Mouse (Mus musculus): ENCODE data around the gene Myom3. TPM values are rescaled to one million over a fixed set of nuclear protein-coding genes. Genes with fewer than 3 reads are reported as not detected.
A peak's percentile ranks its signal among the peaks of the same experiment; 100 is the strongest.

The Myom3 gene
- total RNA-seq, 2 experiments from 2014 or later = 0.77 to 0.84 TPM

- DNase-seq = no peak
These were observed 690 bp upstream of the Myom3 start for GRCm38 (mm10) chr4:135758825-135759224.

GRCm38 (mm10) chr4:135761048-135761447 lies 1.5 kb downstream of the Myom3 start:
- intact Hi-C loops (cut with DNase I) = no loop called here

More at GRCm38 (mm10) chr4:135758825-135759224, 690 bp upstream of the Myom3 start:
- intact Hi-C loops (cut with DNase I) = loop anchor here (5.0 kb wide), 1 partner anchor 47 kb away; no protein-coding TSS in a partner anchor

GRCm38 (mm10) chr4:135761569-135761968 lies 2.1 kb downstream of the Myom3 start:
- intact Hi-C loops (cut with DNase I) = no loop called here
- no peak for DNase-seq

More at GRCm38 (mm10) chr4:135761048-135761447, 1.5 kb downstream of the Myom3 start:
- DNase-seq = no peak

- DNase-seq = peak; percentile 68 to 69
- intact Hi-C loops (cut with DNase I) = no loop called here
These were observed 2.9 kb downstream of the Myom3 start for GRCm38 (mm10) chr4:135762251-135762906.

GRCm38 (mm10) chr4:135764700-135765099 lies 5.2 kb downstream of the Myom3 start:
- intact Hi-C loops (cut with DNase I) = loop anchor here (5.0 kb wide), 1 partner anchor 77 kb away; the partner anchor contains the start of gene Ifnlr1
- no peak for DNase-seq

- intact Hi-C loops (cut with DNase I) = loop anchor here (5.0 kb wide), 1 partner anchor 78 kb away; the partner anchor contains the start of gene Ifnlr1
- no peak for DNase-seq
These were observed 6.2 kb downstream of the Myom3 start for GRCm38 (mm10) chr4:135765707-135766106.

- intact Hi-C loops (cut with DNase I) = loop anchor here (5.0 kb wide), 1 partner anchor 80 kb away; the partner anchor contains the start of gene Ifnlr1
- DNase-seq = peak; percentile 40 to 44
These were observed 7.5 kb downstream of the Myom3 start for GRCm38 (mm10) chr4:135766976-135767375.

- intact Hi-C loops (cut with DNase I) = loop anchor here (2.0 to 5.0 kb wide), 2 partner anchors 60 to 82 kb away; partner anchors contain the start of gene Ifnlr1
- peak; percentile 59 to 61 for DNase-seq
These were observed 9.3 kb downstream of the Myom3 start for GRCm38 (mm10) chr4:135768572-135769526.

GRCm38 (mm10) chr4:135770611-135771305 lies 11.2 kb downstream of the Myom3 start:
- intact Hi-C loops (cut with DNase I) = no loop called here
- DNase-seq = no peak

GRCm38 (mm10) chr4:135771592-135771991 lies 12.1 kb downstream of the Myom3 start:
- intact Hi-C loops (cut with DNase I) = no loop called here
- no peak for DNase-seq

GRCm38 (mm10) chr4:135772671-135773070 lies 13.2 kb downstream of the Myom3 start:
- intact Hi-C loops (cut with DNase I) = no loop called here
- DNase-seq = peak; percentile 77 to 84

- no peak for DNase-seq
- intact Hi-C loops (cut with DNase I) = no loop called here
These were observed 15.0 kb downstream of the Myom3 start for GRCm38 (mm10) chr4:135774496-135774895.

- intact Hi-C loops (cut with DNase I) = no loop called here
- no peak for DNase-seq
These were observed 17.3 kb downstream of the Myom3 start for GRCm38 (mm10) chr4:135776850-135777249.

- intact Hi-C loops (cut with DNase I) = no loop called here
- DNase-seq = no peak
These were observed 20.1 kb downstream of the Myom3 start for GRCm38 (mm10) chr4:135779661-135780060.

GRCm38 (mm10) chr4:135780255-135780654 lies 20.7 kb downstream of the Myom3 start:
- DNase-seq = peak; percentile 52 to 53
- intact Hi-C loops (cut with DNase I) = no loop called here

- intact Hi-C loops (cut with DNase I) = no loop called here
- DNase-seq = no peak
These were observed 21.8 kb downstream of the Myom3 start for GRCm38 (mm10) chr4:135781304-135781703.

- intact Hi-C loops (cut with DNase I) = no loop called here
- no peak for DNase-seq
These were observed 27.1 kb downstream of the Myom3 start for GRCm38 (mm10) chr4:135786581-135786980.

GRCm38 (mm10) chr4:135787271-135787670 lies 27.8 kb downstream of the Myom3 start:
- DNase-seq = no peak
- intact Hi-C loops (cut with DNase I) = no loop called here

GRCm38 (mm10) chr4:135789135-135789534 lies 29.6 kb downstream of the Myom3 start:
- DNase-seq = no peak
- intact Hi-C loops (cut with DNase I) = no loop called here

- no peak for DNase-seq
- intact Hi-C loops (cut with DNase I) = no loop called here
These were observed 33.3 kb downstream of the Myom3 start for GRCm38 (mm10) chr4:135792821-135793220.

- intact Hi-C loops (cut with DNase I) = no loop called here
- DNase-seq = peak; percentile 72 to 76
These were observed 38.4 kb downstream of the Myom3 start for GRCm38 (mm10) chr4:135797931-135798330.

Data from heart, postnatal 10 days (tissue).